Mouse (Mus musculus): ENCODE measurements around the gene Tepp.

DNA sequence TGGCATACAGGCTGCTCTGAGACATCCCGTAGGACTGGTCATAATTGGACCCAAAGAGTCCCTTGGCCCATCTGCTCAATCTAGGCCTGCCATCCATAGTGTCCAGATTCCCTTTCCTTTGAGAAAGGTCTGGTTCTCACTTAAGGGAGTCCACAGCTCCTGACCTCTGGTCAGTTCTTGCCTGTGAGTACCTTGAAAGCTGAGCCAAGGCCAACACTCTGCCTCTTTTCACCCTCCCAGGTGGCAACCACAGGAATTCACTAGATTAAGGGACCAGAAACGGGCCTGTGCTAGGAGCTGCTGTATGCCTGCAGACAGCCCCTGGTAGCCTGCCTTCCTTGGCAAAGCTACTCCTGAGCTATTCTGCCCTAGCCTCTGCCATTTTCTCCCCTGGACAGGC lies 44.2 kb downstream of the Tepp start:
- TF ChIP-seq EP300 (IDR thresholded peaks at IDR 0.05; ENCODE audit: low read depth) (no peak), CTCF (IDR thresholded peaks at IDR 0.05; ENCODE audit: low read depth) (no peak)

All from heart, postnatal 0 days (tissue).